Mouse (Mus musculus): ENCODE results near the gene Lyst. TPM values are rescaled to one million over a fixed set of nuclear protein-coding genes. Genes with fewer than 3 reads are reported as not detected.

Lyst gene
- total and polyA plus RNA-seq, 3 experiments: 2.0 to 6.8 (median 6.7) TPM

GRCm38 (mm10) chr13:13558900-13559299 is 31.3 kb upstream of the Lyst start:
- H3K36me3 ChIP-seq (ENCODE audit: control insufficient read depth, insufficient read depth, low read length): no peaks in the 10 kb centered on the region
- no peak overlapping the region for H3K9ac ChIP-seq (ENCODE audit: low read depth, low read length)
- TF ChIP-seq CTCF (IDR thresholded peaks at IDR 0.05): no peak
- no peak for TF ChIP-seq EP300 (IDR thresholded peaks at IDR 0.05; ENCODE audit: insufficient read depth, low read depth, low read length)
- no peak for TF ChIP-seq POLR2A (IDR thresholded peaks at IDR 0.05; ENCODE audit: insufficient read depth, low read depth, low read length)
- no peaks in the 10 kb centered on the region; the same call in 1 of the 2 replicates for H3K4me1 ChIP-seq (ENCODE audit: control insufficient read depth, insufficient read depth, low read length)
- whole genome bisulfite sequencing: 72% methylated on average over 5 of the region's 5 CpGs
- no peak overlapping the region for H3K27ac ChIP-seq
- no peak for DNase-seq
- H3K79me2 ChIP-seq (replicated peaks; ENCODE audit: control insufficient read depth, insufficient read depth, low read length): no peaks in the 10 kb centered on the region
- H3K27me3 ChIP-seq (ENCODE audit: control insufficient read depth, insufficient read depth, low read length): no peaks in the 10 kb centered on the region
- H3K4me3 ChIP-seq: no peak overlapping the region
- intact Hi-C loops (cut with DNase I): no loop called here

GRCm38 (mm10) chr13:13562571-13562970 is 27.6 kb upstream of the Lyst start:
- Histone ChIP-seq H3K4me1 (ENCODE audit: control insufficient read depth, insufficient read depth, low read length) (no peaks in the 10 kb centered on the region; the same call in 1 of the 2 replicates), H3K36me3 (ENCODE audit: control insufficient read depth, insufficient read depth, low read length) (no peaks in the 10 kb centered on the region), H3K27ac (no peak overlapping the region), H3K27me3 (ENCODE audit: control insufficient read depth, insufficient read depth, low read length) (no peaks in the 10 kb centered on the region), H3K9ac (ENCODE audit: low read depth, low read length) (no peak overlapping the region), H3K79me2 (replicated peaks; ENCODE audit: control insufficient read depth, insufficient read depth, low read length) (no peaks in the 10 kb centered on the region), H3K4me3 (no peak overlapping the region)
- TF ChIP-seq POLR2A (IDR thresholded peaks at IDR 0.05; ENCODE audit: insufficient read depth, low read depth, low read length) (no peak), CTCF (IDR thresholded peaks at IDR 0.05) (no peak)
- no peak for DNase-seq
- 87% methylated on average over 6 of the region's 6 CpGs for WGBS
- intact Hi-C loops (cut with DNase I): no loop called here

- Histone ChIP-seq H3K9ac (ENCODE audit: low read depth, low read length) (no peak overlapping the region), H3K27ac (no peak overlapping the region), H3K79me2 (replicated peaks; ENCODE audit: control insufficient read depth, insufficient read depth, low read length) (no peaks in the 10 kb centered on the region), H3K27me3 (ENCODE audit: control insufficient read depth, insufficient read depth, low read length) (no peaks in the 10 kb centered on the region), H3K4me3 (no peak overlapping the region), H3K4me1 (ENCODE audit: control insufficient read depth, insufficient read depth, low read length) (no peaks in the 10 kb centered on the region; the same call in 1 of the 2 replicates), H3K36me3 (ENCODE audit: control insufficient read depth, insufficient read depth, low read length) (no peaks in the 10 kb centered on the region)
- TF ChIP-seq EP300 (IDR thresholded peaks at IDR 0.05; ENCODE audit: insufficient read depth, low read depth, low read length): no peak
- TF ChIP-seq CTCF (IDR thresholded peaks at IDR 0.05): no peak
- TF ChIP-seq POLR2A (IDR thresholded peaks at IDR 0.05; ENCODE audit: insufficient read depth, low read depth, low read length): no peak
- DNase-seq: no peak
- intact Hi-C loops (cut with DNase I): no loop called here
- 71% methylated on average over 2 of the region's 2 CpGs for WGBS
These were observed 26.1 kb upstream of the Lyst start for GRCm38 (mm10) chr13:13564116-13564515.

- Histone ChIP-seq H3K79me2 (replicated peaks; ENCODE audit: control insufficient read depth, insufficient read depth, low read length) (no peaks in the 10 kb centered on the region), H3K27ac (no peak overlapping the region), H3K4me1 (ENCODE audit: control insufficient read depth, insufficient read depth, low read length) (no peaks in the 10 kb centered on the region; the same call in 1 of the 2 replicates), H3K9ac (ENCODE audit: low read depth, low read length) (no peak overlapping the region), H3K36me3 (ENCODE audit: control insufficient read depth, insufficient read depth, low read length) (no peaks in the 10 kb centered on the region), H3K4me3 (no peak overlapping the region), H3K27me3 (ENCODE audit: control insufficient read depth, insufficient read depth, low read length) (no peaks in the 10 kb centered on the region)
- intact Hi-C loops (cut with DNase I): no loop called here
- DNase-seq: no peak
- WGBS: 47% methylated on average over 4 of the region's 4 CpGs
- TF ChIP-seq POLR2A (IDR thresholded peaks at IDR 0.05; ENCODE audit: insufficient read depth, low read depth, low read length) (no peak), EP300 (IDR thresholded peaks at IDR 0.05; ENCODE audit: insufficient read depth, low read depth, low read length) (no peak), CTCF (IDR thresholded peaks at IDR 0.05) (no peak)
These were observed 25.7 kb upstream of the Lyst start for GRCm38 (mm10) chr13:13564541-13564940.

- TF ChIP-seq CTCF (IDR thresholded peaks at IDR 0.05) (no peak), EP300 (IDR thresholded peaks at IDR 0.05; ENCODE audit: insufficient read depth, low read depth, low read length) (no peak), POLR2A (IDR thresholded peaks at IDR 0.05; ENCODE audit: insufficient read depth, low read depth, low read length) (no peak)
- no peak overlapping the region for H3K4me3 ChIP-seq
- no peak overlapping the region for H3K9ac ChIP-seq (ENCODE audit: low read depth, low read length)
- H3K36me3 ChIP-seq (ENCODE audit: control insufficient read depth, insufficient read depth, low read length): no peaks in the 10 kb centered on the region
- WGBS: 90% methylated on average over 6 of the region's 6 CpGs
- no peak overlapping the region for H3K27ac ChIP-seq
- H3K4me1 ChIP-seq (ENCODE audit: control insufficient read depth, insufficient read depth, low read length): no peaks in the 10 kb centered on the region; the same call in 1 of the 2 replicates
- no peaks in the 10 kb centered on the region for H3K79me2 ChIP-seq (replicated peaks; ENCODE audit: control insufficient read depth, insufficient read depth, low read length)
- no peaks in the 10 kb centered on the region for H3K27me3 ChIP-seq (ENCODE audit: control insufficient read depth, insufficient read depth, low read length)
- intact Hi-C loops (cut with DNase I): no loop called here
- no peak for DNase-seq
These were observed 22.6 kb upstream of the Lyst start for GRCm38 (mm10) chr13:13567640-13568039.

- intact Hi-C loops (cut with DNase I): no loop called here
- Histone ChIP-seq H3K9ac (ENCODE audit: low read depth, low read length) (no peak overlapping the region), H3K79me2 (replicated peaks; ENCODE audit: control insufficient read depth, insufficient read depth, low read length) (no peaks in the 10 kb centered on the region), H3K27me3 (ENCODE audit: control insufficient read depth, insufficient read depth, low read length) (no peaks in the 10 kb centered on the region), H3K4me1 (ENCODE audit: control insufficient read depth, insufficient read depth, low read length) (peaks cover 3% of the 10 kb centered on the region), H3K4me3 (no peak overlapping the region), H3K36me3 (ENCODE audit: control insufficient read depth, insufficient read depth, low read length) (no peaks in the 10 kb centered on the region), H3K27ac (no peak overlapping the region)
- DNase-seq: no peak
- TF ChIP-seq POLR2A (IDR thresholded peaks at IDR 0.05; ENCODE audit: insufficient read depth, low read depth, low read length) (no peak), EP300 (IDR thresholded peaks at IDR 0.05; ENCODE audit: insufficient read depth, low read depth, low read length) (no peak), CTCF (IDR thresholded peaks at IDR 0.05) (no peak)
- 45% methylated on average over 1 of the region's 1 CpGs for WGBS
These were observed 21.4 kb upstream of the Lyst start for GRCm38 (mm10) chr13:13568824-13569223.

Measured in heart, adult 2 months (tissue).